Mouse (Mus musculus) embryonic facial prominence, embryonic 12.5 days (tissue): ENCODE results near the gene Zfp384. TPM values are rescaled to one million over a fixed set of nuclear protein-coding genes. Genes with fewer than 3 reads are reported as not detected.

ENCODE experiments used
- ATAC-seq: fragments of 200-750 bp; cut with Nextera tagmentation; 2 replicates; pipeline ENCODE4 v1.8.0; 2017; ENCODE audit not compliant: insufficient number of reproducible peaks, insufficient read depth, low FRiP score, low TSS enrichment
- H3K27ac ChIP-seq: fragments of 300-500 bp; sonication (generic); 2 replicates; pipeline ENCODE4 v1.5.1; 2016; ENCODE audit warnings: mild to moderate bottlenecking
- H3K27me3 ChIP-seq: fragments of 300-500 bp; sonication (generic); 2 replicates; pipeline ENCODE4 v1.6.1; 2016; ENCODE audit warnings: mild to moderate bottlenecking, moderate library complexity
- H3K36me3 ChIP-seq: fragments of 300-500 bp; sonication (generic); 2 replicates; pipeline ENCODE4 v1.6.1; 2016; ENCODE audit warnings: mild to moderate bottlenecking
- H3K4me1 ChIP-seq: fragments of 300-500 bp; sonication (generic); 2 replicates; pipeline ENCODE4 v1.6.1; 2016
- H3K4me2 ChIP-seq: fragments of 300-500 bp; sonication (generic); replicated peaks from 2 replicates; pipeline ENCODE4 v1.6.1; 2016; ENCODE audit warnings: mild to moderate bottlenecking, moderate library complexity
- H3K4me3 ChIP-seq: fragments of 300-500 bp; sonication (generic); 2 replicates; pipeline ENCODE4 v1.5.1; 2016; ENCODE audit warnings: mild to moderate bottlenecking
- H3K9ac ChIP-seq: fragments of 300-500 bp; sonication (generic); 2 replicates; pipeline ENCODE4 v1.6.1; 2016; ENCODE audit warnings: mild to moderate bottlenecking, moderate library complexity
- H3K9me3 ChIP-seq: fragments of 300-500 bp; sonication (generic); 2 replicates; pipeline ENCODE4 v1.6.1; 2016; ENCODE audit warnings: mild to moderate bottlenecking, moderate library complexity
- WGBS: fragments of 180-500 bp; shearing (Covaris S2); methylation state at CpG from one replicate; pipeline ENCODE4 v1.1.7; 2016; 5-methylcytosine and 5-hydroxymethylcytosine counted together
- polyA plus RNA-seq: library from polyadenylated mRNA; unstranded; fragments of >200 nt; fragmentation: Nextera tagmentation; extraction: Ambion mirVana; gene quantifications from 2 replicates; pipeline ENCODE4 v1.2.1, GENCODE M21; 2016

The Zfp384 gene
- polyA plus RNA-seq: 22.3 and 24.4 TPM in 2 replicates

DNA sequence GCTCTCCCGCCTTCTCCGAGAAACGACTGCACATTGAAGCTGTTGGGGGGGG, at the start of gene Zfp384:
Gene Zfp384 (plus strand): TSS at position 17 of the 52 bp plus-strand sequence.
- ATAC-seq: no peak
- Histone ChIP-seq H3K27ac (peak within 1 kb of the TSS; percentile 99), H3K4me2 (peak within 1 kb of the TSS; percentile 88), H3K36me3 (peaks cover 15% of the 10 kb centered on the region), H3K9ac (peak within 1 kb of the TSS; percentile 94), H3K4me1 (peaks cover 8% of the 10 kb centered on the region; the same call in 1 of the 2 replicates), H3K27me3 (peaks cover 4% of the 10 kb centered on the region; the same call in 1 of the 2 replicates), H3K4me3 (peak within 1 kb of the TSS; percentile 90), H3K9me3 (no peaks in the 10 kb centered on the region)
- 0% methylated on average over 3 of the region's 3 CpGs for WGBS

DNA sequence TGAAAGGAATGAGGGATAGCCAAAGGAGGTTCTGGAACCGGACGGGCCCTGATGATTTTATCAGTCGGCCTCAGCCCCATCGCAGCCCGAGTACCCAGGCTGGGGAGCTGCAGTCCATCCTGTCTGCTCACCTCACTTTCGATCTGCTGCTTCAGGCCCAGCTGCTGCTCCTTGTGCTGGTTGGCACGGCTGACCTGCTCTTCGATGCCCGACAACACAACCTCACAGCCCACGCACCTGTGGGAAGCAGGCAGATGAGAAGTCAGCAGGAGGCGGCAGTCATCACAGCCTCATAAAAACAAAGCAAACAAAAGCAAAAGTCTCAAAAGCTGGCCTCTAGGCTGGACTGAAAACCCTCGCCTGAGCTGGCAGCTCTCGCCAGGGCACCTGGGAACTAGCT, 49.0 kb upstream of the Zfp384 start:
- Histone ChIP-seq H3K27me3 (no peaks in the 10 kb centered on the region), H3K27ac (no peak overlapping the region), H3K4me2 (no peak overlapping the region), H3K4me1 (peaks cover 8% of the 10 kb centered on the region), H3K4me3 (no peak overlapping the region), H3K9ac (no peak overlapping the region), H3K9me3 (no peaks in the 10 kb centered on the region), H3K36me3 (peaks cover 68% of the 10 kb centered on the region)
- no peak for ATAC-seq
- WGBS: 89% methylated on average over 13 of the region's 13 CpGs

DNA sequence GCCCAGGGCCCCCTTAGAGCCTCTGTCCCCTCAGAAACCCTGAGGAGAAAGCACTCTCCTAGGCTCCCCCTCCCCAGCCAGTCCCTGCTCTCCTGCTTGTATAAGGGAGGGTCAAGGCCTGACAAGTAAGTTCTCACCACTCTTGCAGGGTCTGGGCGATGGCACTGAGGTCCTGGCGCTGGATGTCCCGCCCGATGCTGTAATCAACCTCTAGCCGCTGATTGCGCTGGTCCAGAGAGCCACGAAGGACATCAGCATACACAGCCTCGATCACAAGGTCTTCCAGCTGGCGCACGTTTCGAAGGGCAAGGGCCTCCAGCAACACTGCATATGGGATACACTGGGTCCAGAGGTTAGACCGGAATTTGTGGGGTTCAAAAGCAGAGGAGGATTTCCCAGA, 47.9 kb upstream of the Zfp384 start:
- WGBS: 95% methylated on average over 12 of the region's 12 CpGs
- Histone ChIP-seq H3K4me2 (no peak overlapping the region), H3K4me1 (peaks cover 8% of the 10 kb centered on the region), H3K27me3 (no peaks in the 10 kb centered on the region), H3K9ac (no peak overlapping the region), H3K4me3 (no peak overlapping the region), H3K27ac (no peak overlapping the region), H3K36me3 (peaks cover 59% of the 10 kb centered on the region), H3K9me3 (no peaks in the 10 kb centered on the region)
- no peak for ATAC-seq

DNA sequence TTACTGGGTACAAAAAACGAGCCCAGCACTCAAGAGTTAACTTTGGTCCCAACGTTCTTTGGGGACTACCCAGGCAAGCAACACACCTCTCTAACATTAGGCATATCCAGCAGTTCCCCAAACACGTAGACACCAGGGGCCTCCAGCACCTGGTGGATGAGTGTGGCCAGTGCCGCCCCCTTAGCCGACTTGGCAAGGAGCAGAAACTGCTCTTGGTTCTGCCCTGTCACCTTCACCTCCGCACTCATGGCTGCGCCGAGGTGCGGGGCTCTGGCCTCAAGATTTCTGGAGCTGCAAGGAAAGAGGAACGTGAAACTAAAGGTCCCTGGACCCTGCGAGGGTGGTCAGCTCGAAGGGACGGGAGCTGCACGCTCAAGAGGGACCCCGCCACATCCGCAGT, 44.3 kb upstream of the Zfp384 start:
- Histone ChIP-seq H3K9me3 (no peaks in the 10 kb centered on the region), H3K9ac (peak overlapping the region; percentile 93), H3K4me3 (peak overlapping the region; percentile 73), H3K4me1 (peaks cover 8% of the 10 kb centered on the region), H3K27ac (peak overlapping the region; percentile 93; the same call in 1 of the 2 replicates), H3K36me3 (peaks cover 34% of the 10 kb centered on the region), H3K27me3 (no peaks in the 10 kb centered on the region), H3K4me2 (peak overlapping the region; percentile 94)
- WGBS: 34% methylated on average over 16 of the region's 16 CpGs
- no peak for ATAC-seq

- WGBS: under 1% methylated on average over 68 of the region's 68 CpGs
- Histone ChIP-seq H3K27me3 (no peaks in the 10 kb centered on the region), H3K4me3 (peak within 1 kb of the TSS; percentile 73)
Observed at GRCm38 (mm10) chr6:124965088-124965719, 43.7 kb upstream of the Zfp384 start, which contains the start of gene Cops7a. Gene Cops7a, minus strand, starts transcription at chr6:124965538.

DNA sequence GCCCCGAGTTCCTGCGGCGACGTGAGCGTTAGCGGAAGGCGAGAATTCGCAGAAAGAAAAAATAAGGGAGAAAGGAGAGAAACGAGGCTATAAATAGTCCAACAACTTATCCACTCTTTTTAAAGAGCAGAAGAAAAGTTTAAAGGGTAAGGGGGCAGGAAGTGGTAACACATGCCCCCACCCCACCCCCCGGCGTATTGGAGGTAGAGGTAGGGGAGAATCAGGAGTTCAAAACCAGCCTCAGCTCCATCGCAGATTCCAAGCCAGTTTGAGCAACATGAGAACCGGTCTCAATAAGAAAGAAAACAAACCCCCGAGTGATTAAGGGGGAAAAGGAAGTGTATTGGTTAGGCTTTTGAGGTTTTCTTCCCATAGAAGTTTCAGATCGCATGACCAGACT, 43.2 kb upstream of the Zfp384 start:
- Histone ChIP-seq H3K4me1 (peaks cover 8% of the 10 kb centered on the region), H3K27ac (peak overlapping the region; percentile 93), H3K36me3 (peaks cover 23% of the 10 kb centered on the region), H3K9me3 (no peaks in the 10 kb centered on the region), H3K9ac (peak overlapping the region; percentile 93), H3K27me3 (no peaks in the 10 kb centered on the region), H3K4me2 (peak overlapping the region; percentile 94), H3K4me3 (peak overlapping the region; percentile 73)
- 14% methylated on average over 15 of the region's 15 CpGs for WGBS
- ATAC-seq: no peak

More at GRCm38 (mm10) chr6:124965088-124965719, 43.7 kb upstream of the Zfp384 start, which contains the start of gene Cops7a:
- Histone ChIP-seq H3K9ac (peak within 1 kb of the TSS; percentile 93), H3K36me3 (peaks cover 28% of the 10 kb centered on the region), H3K4me1 (peaks cover 8% of the 10 kb centered on the region), H3K4me2 (peak within 1 kb of the TSS; percentile 94), H3K9me3 (no peaks in the 10 kb centered on the region), H3K27ac (peak within 1 kb of the TSS; percentile 93)
- ATAC-seq: peak; percentile 95

GRCm38 (mm10) chr6:124966466-124967118, 42.4 kb upstream of the Zfp384 start:
- 98% methylated on average over 7 of the region's 7 CpGs for WGBS
- Histone ChIP-seq H3K27me3 (no peaks in the 10 kb centered on the region), H3K9me3 (no peaks in the 10 kb centered on the region), H3K4me1 (peaks cover 8% of the 10 kb centered on the region), H3K27ac (no peak overlapping the region), H3K9ac (no peak overlapping the region), H3K36me3 (peaks cover 14% of the 10 kb centered on the region), H3K4me3 (peak overlapping the region; percentile 73), H3K4me2 (peak overlapping the region; percentile 94)
- ATAC-seq: no peak

DNA sequence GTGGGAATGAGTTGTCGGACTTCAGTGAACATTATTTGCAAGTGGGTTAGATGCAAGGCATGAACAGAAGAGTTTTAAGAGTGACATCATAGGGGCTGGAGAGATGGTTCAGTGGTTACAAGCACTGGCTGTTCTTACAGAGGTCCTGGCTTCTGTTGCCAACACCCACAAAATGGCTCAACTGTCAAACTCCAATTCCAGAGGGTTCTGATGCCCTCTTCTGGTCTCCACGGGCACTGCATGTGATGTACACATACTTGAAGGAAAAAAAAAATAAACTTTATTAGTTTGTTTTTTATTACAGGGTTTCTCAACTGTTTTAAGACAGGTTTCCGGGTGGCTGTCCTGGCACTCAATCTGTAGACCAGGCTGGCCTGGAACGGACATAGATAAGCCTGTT, 41.2 kb upstream of the Zfp384 start:
- no peak for ATAC-seq

GRCm38 (mm10) chr6:124992241-124992640, 16.7 kb upstream of the Zfp384 start:
- Histone ChIP-seq H3K9me3 (peaks cover 7% of the 10 kb centered on the region), H3K4me1 (0 out of 2 replicates have a peak, but pooled peaks cover 8% of the 10 kb centered on the region), H3K4me2 (no peak overlapping the region), H3K4me3 (no peak overlapping the region), H3K36me3 (no peaks in the 10 kb centered on the region), H3K27me3 (peaks cover 47% of the 10 kb centered on the region), H3K27ac (no peak overlapping the region), H3K9ac (no peak overlapping the region)
- no peak for ATAC-seq
- WGBS: 65% methylated on average over 4 of the region's 4 CpGs

More for the DNA sequence above, 41.2 kb upstream of the Zfp384 start:
- no peak overlapping the region for H3K4me2 ChIP-seq
- 72% methylated on average over 4 of the region's 4 CpGs for WGBS
- peaks cover 4% of the 10 kb centered on the region; the same call in 1 of the 2 replicates for H3K36me3 ChIP-seq
- H3K9me3 ChIP-seq: no peaks in the 10 kb centered on the region
- peaks cover 8% of the 10 kb centered on the region for H3K4me1 ChIP-seq
- H3K4me3 ChIP-seq: no peak overlapping the region
- H3K27me3 ChIP-seq: no peaks in the 10 kb centered on the region
- H3K27ac ChIP-seq: no peak overlapping the region
- no peak overlapping the region for H3K9ac ChIP-seq

- peaks cover 7% of the 10 kb centered on the region for H3K9me3 ChIP-seq
- no peak overlapping the region for H3K27ac ChIP-seq
- WGBS: 81% methylated on average over 9 of the region's 9 CpGs
- H3K9ac ChIP-seq: no peak overlapping the region
- no peak overlapping the region for H3K4me3 ChIP-seq
- no peaks in the 10 kb centered on the region for H3K36me3 ChIP-seq
- H3K4me2 ChIP-seq: no peak overlapping the region
- H3K27me3 ChIP-seq: peaks cover 58% of the 10 kb centered on the region
- no peak for ATAC-seq
- H3K4me1 ChIP-seq: peaks cover 14% of the 10 kb centered on the region; the same call in 1 of the 2 replicates
Observed at GRCm38 (mm10) chr6:124993365-124993764, 15.6 kb upstream of the Zfp384 start.

- Histone ChIP-seq H3K4me2 (peak overlapping the region; percentile 18; the same call in 1 of the 2 replicates), H3K4me3 (no peak overlapping the region), H3K27me3 (peaks cover 63% of the 10 kb centered on the region), H3K9me3 (peaks cover 7% of the 10 kb centered on the region), H3K9ac (no peak overlapping the region), H3K36me3 (no peaks in the 10 kb centered on the region), H3K4me1 (peaks cover 18% of the 10 kb centered on the region), H3K27ac (no peak overlapping the region)
- no peak for ATAC-seq
- 11% methylated on average over 11 of the region's 11 CpGs for WGBS
Observed at GRCm38 (mm10) chr6:124993876-124994275, 15.1 kb upstream of the Zfp384 start.

DNA sequence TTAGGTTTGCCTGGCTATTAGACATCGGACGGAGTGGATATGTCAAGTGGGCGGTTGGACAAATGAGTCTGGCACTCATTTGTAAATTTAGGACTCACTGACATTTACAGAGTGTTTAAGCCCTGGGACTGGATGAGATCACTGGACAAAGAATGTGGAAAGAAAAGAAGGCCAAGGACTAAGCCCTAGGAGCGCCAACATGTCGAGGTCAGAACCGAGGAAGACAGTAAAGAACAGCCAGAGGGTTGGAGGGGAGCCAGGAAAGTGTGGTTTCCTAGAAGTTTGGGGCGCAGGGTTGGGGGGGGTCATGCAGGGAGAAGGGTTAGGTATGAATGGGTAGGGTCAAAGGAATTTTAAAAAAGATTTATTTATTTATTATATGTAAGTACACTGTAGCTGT, 13.7 kb upstream of the Zfp384 start:
- Histone ChIP-seq H3K27ac (no peak overlapping the region), H3K4me1 (peaks cover 19% of the 10 kb centered on the region), H3K27me3 (peaks cover 77% of the 10 kb centered on the region), H3K36me3 (no peaks in the 10 kb centered on the region), H3K4me2 (no peak overlapping the region), H3K9me3 (peaks cover under 1% of the 10 kb centered on the region; the same call in 1 of the 2 replicates), H3K4me3 (no peak overlapping the region), H3K9ac (no peak overlapping the region)
- no peak for ATAC-seq
- WGBS: 84% methylated on average over 7 of the region's 7 CpGs
